Mouse (Mus musculus) retina, embryonic 14.5 days (tissue): ENCODE measurements around the gene Plac1.

Experiments
- DNase-seq: peaks from one replicate; pipeline ENCODE4 v3.0.0-alpha.2; 2015; ENCODE audit warnings: low spot score

The Plac1 gene

GRCm38 (mm10) chrX:53107127-53107526, 132.8 kb downstream of the Plac1 start:
- no peak for DNase-seq

GRCm38 (mm10) chrX:53101165-53101564, 138.7 kb downstream of the Plac1 start:
- no peak for DNase-seq

DNA sequence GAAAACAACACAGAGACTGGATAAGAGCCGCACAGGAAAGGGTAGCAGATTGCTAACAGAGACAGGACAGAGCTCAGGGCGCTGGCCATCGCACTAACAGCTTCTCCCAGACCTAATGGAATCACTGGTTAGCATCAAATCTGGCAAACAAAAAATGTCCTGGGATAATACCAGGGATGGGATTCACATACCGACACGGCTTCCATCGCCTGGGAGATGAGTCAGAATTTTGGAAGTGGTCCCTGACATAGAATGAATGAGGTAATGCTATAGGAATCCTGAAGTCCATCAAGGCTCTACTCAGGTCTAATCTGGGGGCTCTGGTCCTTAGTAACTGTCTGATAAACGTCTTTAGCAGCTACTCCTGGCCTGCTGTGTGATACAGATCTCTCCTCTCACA, 140.0 kb downstream of the Plac1 start:
- no peak for DNase-seq

GRCm38 (mm10) chrX:53099266-53099665, 140.6 kb downstream of the Plac1 start:
- no peak for DNase-seq

DNA sequence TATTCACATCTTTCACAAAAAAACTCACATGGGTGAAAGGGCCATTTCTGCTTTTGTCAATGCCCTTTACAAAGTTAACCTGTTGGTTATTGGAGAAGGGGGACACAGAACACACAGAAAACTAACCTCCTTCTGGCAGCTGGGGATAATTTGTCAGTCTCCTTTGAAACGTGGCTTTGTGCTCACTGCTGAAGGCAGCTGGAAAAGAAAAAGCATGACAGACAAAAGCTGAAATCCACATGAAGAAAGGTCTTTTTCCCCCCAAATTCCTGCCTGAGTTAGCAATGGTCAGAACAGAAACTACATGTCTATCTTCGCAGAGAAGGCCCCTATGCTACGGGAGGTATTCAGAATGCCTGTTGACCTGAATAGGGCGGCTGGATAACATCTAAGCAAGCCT, 141.6 kb downstream of the Plac1 start:
- no peak for DNase-seq

GRCm38 (mm10) chrX:53097786-53098185, 142.1 kb downstream of the Plac1 start:
- no peak for DNase-seq

DNA sequence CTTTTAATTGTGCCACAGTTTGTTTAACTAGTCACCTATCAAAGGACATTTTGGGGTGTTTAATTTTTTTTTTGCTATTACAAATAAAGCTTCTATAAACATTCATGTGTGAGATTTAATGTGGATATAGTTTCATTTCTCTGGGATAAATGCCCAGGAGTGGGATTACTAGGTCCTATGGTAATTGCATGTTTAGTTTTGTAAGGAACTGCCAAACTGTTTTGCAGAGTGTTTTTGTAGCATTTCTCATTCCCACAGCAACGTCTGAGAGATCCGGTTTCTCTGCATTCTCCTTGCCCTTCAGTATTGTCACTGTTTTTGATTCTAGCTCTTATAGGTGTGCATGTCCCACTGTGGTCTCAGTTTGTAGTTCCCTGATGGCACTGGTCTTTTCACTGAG, 146.5 kb downstream of the Plac1 start:
- DNase-seq = no peak

- DNase-seq = no peak
Observed at GRCm38 (mm10) chrX:53088663-53089292, 151.1 kb downstream of the Plac1 start.

- no peak for DNase-seq
Observed at GRCm38 (mm10) chrX:53087202-53087601, 152.7 kb downstream of the Plac1 start.

- DNase-seq = no peak
Observed at GRCm38 (mm10) chrX:53085559-53085958, 154.4 kb downstream of the Plac1 start.

DNA sequence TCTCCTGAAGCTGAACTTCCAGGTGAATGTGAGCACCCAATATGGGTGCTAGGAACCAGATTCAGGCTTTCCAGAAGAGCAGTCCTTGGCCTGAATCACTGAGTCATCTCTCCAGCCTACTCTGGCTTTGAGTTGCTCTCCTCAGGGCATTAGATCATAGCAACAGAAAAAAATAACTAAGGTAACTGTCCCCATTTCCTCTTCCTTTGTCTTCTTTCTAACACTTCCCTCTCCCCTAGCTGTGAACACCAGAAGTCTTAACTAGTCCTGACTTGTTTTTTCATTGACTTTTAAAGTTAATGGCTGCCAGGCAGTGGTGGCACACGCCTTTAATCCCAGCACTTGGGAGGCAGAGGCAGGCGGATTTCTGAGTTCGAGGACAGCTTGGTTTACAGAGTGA, 175.5 kb downstream of the Plac1 start:
- DNase-seq = no peak

DNA sequence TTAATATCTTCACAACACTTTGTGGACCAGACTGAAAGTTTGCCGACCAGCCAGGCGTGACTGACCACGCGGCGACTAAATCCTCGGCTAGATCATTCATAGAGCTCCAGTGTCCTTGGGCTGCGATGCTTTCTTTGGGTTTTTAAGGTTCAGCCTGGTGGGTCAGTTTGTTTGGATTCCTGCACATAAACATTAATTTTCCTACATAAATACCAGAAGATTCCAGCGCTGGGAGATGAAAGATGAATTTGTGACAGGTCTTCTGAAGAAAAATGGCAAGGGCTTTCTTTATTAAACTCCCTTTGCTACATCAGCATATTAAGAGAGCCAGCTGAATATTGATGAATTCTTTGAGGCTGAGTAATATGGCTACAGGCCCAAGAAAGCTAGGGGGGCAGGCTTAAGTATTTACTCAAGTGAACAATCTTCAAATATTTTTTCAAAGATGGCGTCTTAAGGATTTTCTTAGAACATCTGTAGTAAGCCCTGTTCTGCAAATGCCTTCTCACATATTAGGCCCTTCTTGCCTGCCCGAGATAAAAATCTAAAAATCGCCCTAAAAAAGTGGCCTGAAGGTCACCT, 180.4 kb downstream of the Plac1 start:
- no peak for DNase-seq

DNA sequence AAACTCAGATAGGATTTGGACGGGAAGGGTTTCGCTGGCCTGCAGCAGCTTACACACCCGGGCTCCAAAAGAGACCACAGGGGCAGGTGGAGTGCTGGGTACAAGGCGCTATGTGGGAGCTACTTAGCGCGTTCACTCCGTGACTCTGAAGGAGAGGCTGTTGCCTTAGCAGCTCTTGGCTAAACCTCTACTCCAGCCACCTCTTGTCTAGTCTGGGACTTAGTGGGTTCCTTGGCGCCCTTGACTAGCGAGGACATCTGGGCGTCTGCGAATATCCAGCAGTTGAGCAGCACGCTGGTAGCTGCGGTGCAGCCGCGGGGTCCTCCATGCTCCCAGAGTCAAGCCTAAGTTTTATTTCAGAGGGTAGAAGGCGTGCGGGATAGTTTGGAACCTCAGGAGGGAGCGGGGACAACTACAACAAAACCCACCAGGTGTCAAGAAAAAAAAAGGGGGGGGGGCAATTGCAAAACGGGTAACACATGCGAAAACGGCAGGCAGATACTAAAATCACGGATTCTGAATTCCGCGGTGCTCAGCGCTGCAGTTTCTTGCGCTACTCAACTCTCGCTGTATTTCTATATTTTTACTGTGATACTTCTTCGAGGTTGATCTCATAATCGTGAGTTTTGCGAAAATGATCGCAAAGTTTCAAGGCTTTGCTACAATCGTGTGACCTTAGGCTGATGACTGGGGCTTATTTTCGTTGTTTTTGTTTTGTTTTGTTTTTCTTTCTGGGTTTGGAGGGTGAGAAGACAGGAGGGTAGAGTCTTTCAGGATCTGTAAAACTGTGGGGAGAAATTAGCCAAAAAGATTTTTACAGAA, 181.2 kb downstream of the Plac1 start:
- DNase-seq = peak; percentile 42

DNA sequence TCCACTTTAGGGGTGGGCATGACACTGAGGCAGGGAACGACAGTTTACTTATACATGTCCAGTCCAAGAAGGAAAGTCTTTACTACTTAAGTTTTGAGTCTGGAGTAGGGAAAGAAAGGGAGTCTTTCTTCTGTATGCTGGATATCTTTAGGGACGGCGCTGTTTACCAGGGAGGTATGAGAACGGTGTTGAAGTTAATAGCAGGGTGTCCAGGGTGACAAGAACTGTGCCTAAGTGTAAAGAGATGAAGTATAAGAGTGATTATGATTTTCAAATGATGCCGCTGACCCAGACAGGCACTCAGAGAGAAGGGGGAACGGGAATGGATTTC, 182.2 kb downstream of the Plac1 start:
- DNase-seq = no peak

GRCm38 (mm10) chrX:53057054-53057759, 182.7 kb downstream of the Plac1 start:
- DNase-seq = peak; percentile 82

DNA sequence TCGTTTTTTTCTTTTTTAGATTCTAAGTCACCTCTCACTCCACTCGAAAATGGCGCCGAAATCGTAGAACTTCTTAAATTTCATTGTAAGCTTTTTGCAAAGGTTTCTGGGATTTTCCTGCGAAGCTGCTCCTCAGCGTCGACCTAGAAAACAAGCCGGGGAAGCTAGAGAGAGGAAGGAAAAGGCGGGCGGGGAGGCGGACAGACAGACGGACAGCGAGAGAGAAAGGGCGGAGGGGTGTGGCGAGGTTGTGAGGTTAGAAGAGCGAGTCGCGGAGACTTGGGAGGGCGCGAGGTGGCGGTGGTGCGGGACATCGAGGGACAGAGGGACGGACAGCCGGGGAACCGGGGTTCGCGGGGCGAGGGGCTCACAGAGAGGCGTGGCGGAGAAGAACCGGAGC, 183.3 kb downstream of the Plac1 start:
- DNase-seq = peak; percentile 49

- DNase-seq = no peak
Observed at GRCm38 (mm10) chrX:53055771-53056170, 184.1 kb downstream of the Plac1 start.

GRCm38 (mm10) chrX:53053885-53054284, 186.0 kb downstream of the Plac1 start:
- DNase-seq = no peak

DNA sequence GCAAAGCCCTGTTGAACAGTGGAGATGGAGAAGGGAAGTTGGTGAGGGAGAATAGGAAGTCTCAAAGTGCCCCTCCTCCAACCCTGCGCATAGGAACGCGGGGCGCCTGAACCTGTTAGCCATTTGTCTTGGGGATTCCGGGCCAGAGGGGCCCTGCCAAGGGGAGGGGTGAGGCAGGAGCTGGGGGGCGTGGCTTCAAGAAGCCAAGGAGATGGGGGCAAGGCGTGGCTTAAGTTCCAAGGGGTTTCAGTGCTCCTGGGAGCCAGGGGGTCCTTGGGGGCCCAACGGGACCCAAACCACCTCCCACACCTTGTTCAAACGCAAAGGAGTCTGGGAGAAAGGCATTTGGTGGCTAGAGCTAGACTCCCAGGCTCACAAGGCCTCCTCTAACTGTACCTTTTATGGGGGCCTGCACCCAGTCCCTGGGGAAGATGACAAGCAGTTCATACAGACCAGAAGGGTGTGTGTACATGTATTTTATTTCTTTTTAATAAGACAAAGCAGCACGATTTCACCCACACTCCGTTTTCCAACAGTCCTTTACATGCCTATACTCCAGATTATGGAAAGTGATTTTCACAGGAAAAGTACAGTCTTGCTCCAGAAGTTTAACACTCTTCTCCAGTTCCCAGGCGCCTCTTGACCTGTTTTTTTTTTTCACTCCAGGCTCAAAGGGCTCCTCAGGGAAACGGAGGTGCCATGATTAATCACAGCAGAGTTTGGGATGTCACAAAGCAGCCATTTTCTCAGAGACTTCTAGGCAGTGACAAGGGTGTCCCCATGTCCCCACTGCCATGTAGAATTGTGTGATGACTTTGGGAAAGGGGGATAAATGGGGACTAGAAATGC, 187.0 kb downstream of the Plac1 start:
- peak; percentile 57 for DNase-seq

DNA sequence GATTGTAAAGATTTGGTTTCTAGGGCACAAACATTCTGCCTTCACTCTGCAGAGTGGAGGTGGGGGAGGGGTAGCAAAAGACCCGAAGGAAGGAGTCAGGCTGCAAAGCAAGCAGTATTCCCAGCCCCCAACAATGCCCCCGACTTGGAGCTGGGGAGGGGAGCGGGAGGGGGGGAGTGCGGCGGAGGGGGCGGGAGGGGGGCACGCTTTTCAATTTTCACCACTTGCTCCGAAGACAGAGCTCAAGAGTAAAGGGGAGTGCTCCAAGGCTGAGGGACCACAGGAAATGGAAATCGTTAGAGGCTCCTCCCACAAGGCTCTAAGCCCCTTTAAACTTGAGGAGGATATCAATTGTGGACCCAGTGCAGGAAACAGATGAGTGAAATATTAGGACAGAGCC, 189.6 kb downstream of the Plac1 start:
- no peak for DNase-seq

DNA sequence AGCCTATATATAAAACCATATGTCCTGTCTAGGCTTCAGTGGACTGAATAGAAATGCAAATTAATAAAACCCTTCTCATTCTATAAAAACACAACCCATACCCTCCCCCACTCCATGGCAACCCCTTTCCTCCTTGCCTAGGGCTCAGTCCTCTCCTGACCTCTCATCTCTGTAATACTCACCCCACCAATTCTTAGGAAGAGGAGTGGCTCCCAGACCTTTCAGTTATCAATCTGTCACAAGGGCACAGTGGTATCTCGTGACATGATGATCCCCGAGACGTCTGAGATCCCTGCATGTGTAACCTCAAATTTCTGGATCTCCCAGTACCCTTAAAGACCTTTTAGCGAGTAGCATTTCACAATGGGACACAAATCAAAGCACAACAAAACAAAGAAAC, 190.7 kb downstream of the Plac1 start:
- no peak for DNase-seq

GRCm38 (mm10) chrX:53046911-53047310, 193.0 kb downstream of the Plac1 start:
- DNase-seq = no peak
